24 mouse cellular contexts compared by ENCODE assay signal in the genomic region with DNA sequence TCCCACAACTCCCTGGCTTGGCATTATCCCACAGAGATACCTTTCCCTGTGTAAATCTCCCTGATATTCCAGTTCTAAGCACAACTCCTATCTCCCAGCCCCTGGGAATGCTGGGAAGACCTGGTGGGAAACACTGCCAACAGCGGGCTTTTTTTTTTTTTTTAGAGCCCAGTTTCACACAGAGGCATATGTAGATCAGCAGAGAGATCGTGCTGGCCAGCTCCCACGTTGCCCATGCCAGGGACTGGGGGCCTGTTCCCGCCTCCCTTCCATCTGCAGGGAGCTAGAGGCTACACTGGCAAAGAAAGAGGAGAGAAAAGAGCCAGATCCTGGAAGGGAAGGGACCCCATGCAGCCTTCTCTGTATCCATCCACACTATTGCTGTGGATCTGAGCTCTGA. TPM values are rescaled to one million over a fixed set of nuclear protein-coding genes. Genes with fewer than 3 reads are reported as not detected.
DNase-seq lines count a peak whose midpoint lies in the region; TF ChIP-seq lines count a peak whose summit lies in the region.
"Had no signal": no experiment of that assay in that cellular context is flagged by ENCODE, and none has a peak within 500 bp of the region (broad histone marks: within the 10 kb centered on the region; RNA-seq: fewer than 3 reads in every experiment).

No protein-coding gene starts in this region.

- intact Hi-C loops in left cerebral cortex, postnatal 4 days (cut with DNase I): no loop called here

- peak overlapping the region; percentile 77 for H3K27ac ChIP-seq in layer of hippocampus, adult 2 months
- H3K27ac ChIP-seq: hindbrain, embryonic 10.5 days; liver, embryonic 12.5 days; macrophage; midbrain, embryonic 15.5 days had no signal

- TF ChIP-seq CTCF in layer of hippocampus, adult 2 months (conservative IDR thresholded peaks at IDR 0.05): no peak

- H3K4me3 ChIP-seq in layer of hippocampus, adult 2 months: no peak overlapping the region
- H3K4me3 ChIP-seq: erythroblast, embryonic 14.5 days; hindbrain, embryonic 10.5 days; liver, embryonic 12.5 days; midbrain, embryonic 15.5 days had no signal

- peak; percentile 60 to 77 for DNase-seq in frontal cortex, adult 2 months (ENCODE audit: extremely low spot score in 1 of 2, low spot score in 1 of 2)
- no peak for DNase-seq in frontal cortex, postnatal 25 days (ENCODE audit: low spot score in 2 of 2)
- peak; percentile 84 for DNase-seq in brain, adult 2 months (ENCODE audit: low read depth, low spot score)
- DNase-seq in layer of hippocampus, adult 2 months (ENCODE audit: low spot score in 2 of 2): peak; percentile 57 to 77
- peak; percentile 61 for DNase-seq in left cerebral cortex, postnatal 4 days
- DNase-seq in gastrocnemius, adult 8-10 months (ENCODE audit: low spot score in 2 of 2): no peak
- no peak for DNase-seq in adrenal gland, postnatal 10 days
- no peak for DNase-seq in urinary bladder, adult 2 months (ENCODE audit: low spot score)
- DNase-seq: cerebellum, adult 11-12 months; gastrocnemius, postnatal 10 days; kidney, adult 8-10 months; kidney, postnatal 4 days; lung, embryonic 14.5 days; retina, postnatal 1 day; thymus, postnatal 4 days had no signal

RNA-seq across cellular contexts. Expression of a gene that starts 7.1 kb away (rescaled TPM):
- polyA plus RNA-seq in frontal cortex, adult 2 months (2012; rRNA removed): 6.2 and 6.6 TPM in 2 replicates
- total RNA-seq in layer of hippocampus, adult 2 months (2021): 1 to 10 TPM; 7.3 to 7.6 TPM
- 1 to 10 TPM; 4.1 to 5.1 TPM for total RNA-seq in left cerebral cortex, postnatal 4 days (2021)
- not detected for total RNA-seq in gastrocnemius, adult 8-10 months (2022)
- under 1 TPM in 1 of 2 experiments, not detected in 1; 0.45 TPM for total RNA-seq in adrenal gland, postnatal 10 days (2021)
- polyA plus RNA-seq in urinary bladder, adult 2 months (2012; rRNA removed): 0.06 and 0.07 TPM in 2 replicates
- total RNA-seq: common myeloid progenitor, adult 5-6 weeks; G1E; gastrocnemius, postnatal 10 days; heart, adult 8-10 months had no signal
- polyA plus RNA-seq: erythroblast, embryonic 14.5 days; G1E; heart, embryonic 16.5 days; liver, embryonic 12.5 days; lung, embryonic 14.5 days; macrophage had no signal

RNA-seq across cellular contexts. Expression of a gene that starts 24.5 kb away (rescaled TPM):
- polyA plus RNA-seq in frontal cortex, adult 2 months (2012; rRNA removed): 78.9 and 79.7 TPM in 2 replicates
- 10 to 100 TPM; 84.4 to 89.9 TPM for total RNA-seq in layer of hippocampus, adult 2 months (2021)
- 10 to 100 TPM; 32.8 to 38.3 TPM for total RNA-seq in left cerebral cortex, postnatal 4 days (2021)
- total RNA-seq in gastrocnemius, adult 8-10 months (2022): 10 to 100 TPM; 11.6 to 26.3 (median 16.5) TPM
- total RNA-seq in adrenal gland, postnatal 10 days (2021): 10 to 100 TPM; 39.7 to 40.9 TPM
- 323 and 360 TPM in 2 replicates for polyA plus RNA-seq in urinary bladder, adult 2 months (2012; rRNA removed)
- total RNA-seq: common myeloid progenitor, adult 5-6 weeks had no signal

Comparison
In these comparisons a context has a peak if more than half of its experiments do, and no peak if none do; other contexts are left out.
1. DNase-seq: peak in frontal cortex, adult 2 months (2 of 2), brain, adult 2 months (single experiment), layer of hippocampus, adult 2 months (2 of 2) and left cerebral cortex, postnatal 4 days (single experiment); none in frontal cortex, postnatal 25 days (0 of 2), gastrocnemius, adult 8-10 months (0 of 2), adrenal gland, postnatal 10 days (single experiment) and urinary bladder, adult 2 months (single experiment).